ENCODE assay signal across 9 mouse cellular contexts in genomic region chr13:45030830-45031229, GRCm38 (mm10). TPM values are rescaled to one million over a fixed set of nuclear protein-coding genes. Genes with fewer than 3 reads are reported as not detected.
DNase-seq lines count a peak whose midpoint lies in the region; ATAC-seq and TF ChIP-seq lines count a peak whose summit lies in the region.
"Had no signal": no experiment of that assay in that cellular context is flagged by ENCODE, and none has a peak within 500 bp of the region (broad histone marks: within the 10 kb centered on the region; RNA-seq: fewer than 3 reads in every experiment).

No protein-coding gene starts in this region.

- no peak for TF ChIP-seq POLR2A in bone marrow macrophage, adult 2 months (IDR thresholded peaks at IDR 0.05; ENCODE audit: borderline replicate concordance, low read depth, low read length)
- TF ChIP-seq POLR2A in liver, adult 2 months (IDR thresholded peaks at IDR 0.05; ENCODE audit: extremely low read depth, insufficient read depth, low read length): no peak

- no peaks in the 10 kb centered on the region for H3K79me2 ChIP-seq in liver, adult 2 months (ENCODE audit: control insufficient read depth, insufficient read depth, low read length)

- H3K36me3 ChIP-seq in heart, embryonic 13.5 days: no peaks in the 10 kb centered on the region
- no peaks in the 10 kb centered on the region for H3K36me3 ChIP-seq in kidney, embryonic 16.5 days (ENCODE audit: insufficient read depth, low read length)
- no peaks in the 10 kb centered on the region for H3K36me3 ChIP-seq in liver, adult 2 months (ENCODE audit: control insufficient read depth, insufficient read depth, low read length)
- no peaks in the 10 kb centered on the region for H3K36me3 ChIP-seq in stomach, embryonic 14.5 days (ENCODE audit: control insufficient read depth, insufficient read depth, low read length)

- H3K9ac ChIP-seq in heart, embryonic 13.5 days: peak overlapping the region; percentile 61; the same call in 1 of the 2 replicates
- no peak overlapping the region for H3K9ac ChIP-seq in kidney, embryonic 16.5 days (replicated peaks; ENCODE audit: low read length)
- H3K9ac ChIP-seq in liver, adult 2 months (ENCODE audit: low read depth, low read length): no peak overlapping the region
- no peak overlapping the region for H3K9ac ChIP-seq in stomach, embryonic 14.5 days (replicated peaks; ENCODE audit: low read depth, low read length)

- 6% methylated on average over 12 of the region's 12 CpGs for WGBS in heart, embryonic 13.5 days
- 6% methylated on average over 12 of the region's 12 CpGs for WGBS in kidney, embryonic 16.5 days
- 11% methylated on average over 12 of the region's 12 CpGs for WGBS in liver, adult 2 months
- WGBS in stomach, embryonic 14.5 days: 10% methylated on average over 12 of the region's 12 CpGs

- DNase-seq in CD4-positive, CD25-positive, alpha-beta regulatory T cell, adult 2 months (ENCODE audit: low read depth, low spot score): peak; percentile 96
- peak; percentile 56 for DNase-seq in liver, adult 2 months (ENCODE audit: extremely low read depth, low read depth, low spot score)
- DNase-seq in naive thymus-derived CD4-positive, alpha-beta T cell, adult 2 months (ENCODE audit: low read depth): peak; percentile 95

- peaks cover 8% of the 10 kb centered on the region for H3K4me1 ChIP-seq in bone marrow macrophage, adult 2 months (ENCODE audit: control insufficient read depth, insufficient read depth, low read length)
- peaks cover 14% of the 10 kb centered on the region for H3K4me1 ChIP-seq in heart, embryonic 13.5 days
- H3K4me1 ChIP-seq in kidney, embryonic 16.5 days (ENCODE audit: insufficient read depth, low read length): peaks cover 6% of the 10 kb centered on the region; the same call in 1 of the 2 replicates
- no peaks in the 10 kb centered on the region for H3K4me1 ChIP-seq in liver, adult 2 months (ENCODE audit: control insufficient read depth, insufficient read depth, low read length)
- H3K4me1 ChIP-seq in stomach, embryonic 14.5 days (ENCODE audit: control insufficient read depth, insufficient read depth, low read length): no peaks in the 10 kb centered on the region

- no peaks in the 10 kb centered on the region for H3K9me3 ChIP-seq in heart, embryonic 13.5 days
- no peaks in the 10 kb centered on the region for H3K9me3 ChIP-seq in kidney, embryonic 16.5 days (ENCODE audit: low read length)
- H3K9me3 ChIP-seq in stomach, embryonic 14.5 days (ENCODE audit: control insufficient read depth, low read depth, low read length): no peaks in the 10 kb centered on the region

- peak overlapping the region; percentile 57 for H3K4me2 ChIP-seq in heart, embryonic 13.5 days
- H3K4me2 ChIP-seq in kidney, embryonic 16.5 days (replicated peaks; ENCODE audit: low read depth, low read length): peak overlapping the region; percentile 19
- H3K4me2 ChIP-seq in stomach, embryonic 14.5 days (replicated peaks; ENCODE audit: low read depth, low read length): no peak overlapping the region

- H3K27ac ChIP-seq in bone marrow macrophage, adult 2 months (ENCODE audit: insufficient read depth, low read depth, low read length): no peak overlapping the region
- H3K27ac ChIP-seq in heart, embryonic 13.5 days (replicated peaks): 0 out of 2 replicates have a peak overlapping the region, but pooled peaks have one; percentile 25
- no peak overlapping the region for H3K27ac ChIP-seq in kidney, embryonic 16.5 days (ENCODE audit: low read length)
- H3K27ac ChIP-seq in liver, adult 2 months (replicated peaks; ENCODE audit: insufficient read depth, low read depth, low read length): no peak overlapping the region
- no peak overlapping the region for H3K27ac ChIP-seq in stomach, embryonic 14.5 days (ENCODE audit: low read length)

- no peak overlapping the region for H3K4me3 ChIP-seq in bone marrow macrophage, adult 2 months (ENCODE audit: insufficient read depth, low read length)
- peak overlapping the region; percentile 19 for H3K4me3 ChIP-seq in heart, embryonic 13.5 days
- H3K4me3 ChIP-seq in kidney, embryonic 16.5 days (ENCODE audit: low read length): no peak overlapping the region
- no peak overlapping the region for H3K4me3 ChIP-seq in liver, adult 2 months (ENCODE audit: insufficient read depth, low read depth, low read length)
- H3K4me3 ChIP-seq in stomach, embryonic 14.5 days (ENCODE audit: low read depth, low read length): no peak overlapping the region
- H3K4me3 ChIP-seq: erythroblast, embryonic 14.5 days had no signal

- H3K27me3 ChIP-seq in heart, embryonic 13.5 days (replicated peaks): no peaks in the 10 kb centered on the region
- H3K27me3 ChIP-seq in kidney, embryonic 16.5 days (ENCODE audit: insufficient read depth, low read length): no peaks in the 10 kb centered on the region
- H3K27me3 ChIP-seq in liver, adult 2 months (ENCODE audit: control insufficient read depth, insufficient read depth, low read length): no peaks in the 10 kb centered on the region
- no peaks in the 10 kb centered on the region for H3K27me3 ChIP-seq in stomach, embryonic 14.5 days (ENCODE audit: control insufficient read depth, insufficient read depth, low read length)

- peak; percentile 99 for TF ChIP-seq CTCF in bone marrow macrophage, adult 2 months (IDR thresholded peaks at IDR 0.05; ENCODE audit: low read depth, low read length)
- peak; percentile 100 for TF ChIP-seq CTCF in liver, adult 2 months (IDR thresholded peaks at IDR 0.05; ENCODE audit: low read depth, low read length)

- ATAC-seq in erythroblast, adult 5-6 weeks (replicated peaks; ENCODE audit: low FRiP score, poor library complexity, severe bottlenecking): peak; percentile 90
- ATAC-seq in heart, embryonic 13.5 days (ENCODE audit: extremely low read depth, insufficient number of reproducible peaks, low FRiP score, low TSS enrichment): no peak
- ATAC-seq in kidney, embryonic 16.5 days (ENCODE audit: low FRiP score, low TSS enrichment): peak; percentile 84
- 0 out of 2 replicates have a peak, but pooled peaks have one; percentile 53 for ATAC-seq in stomach, embryonic 14.5 days (ENCODE audit: insufficient number of reproducible peaks, insufficient read depth, low FRiP score, low read depth)

RNA-seq across cellular contexts. Expression of gene Dtnbp1, which starts 28.9 kb away (rescaled TPM):
- polyA plus RNA-seq in bone marrow macrophage, adult 2 months (2012; ENCODE audit: insufficient read depth, insufficient read length, missing spikeins): 107 and 127 TPM in 2 replicates
- 11.9 and 25.9 TPM in 2 replicates for total RNA-seq in erythroblast, adult 5-6 weeks (2015; ENCODE audit: low replicate concordance)
- 13.5 and 25.1 TPM in 2 replicates for total RNA-seq in erythroblast, adult 5-6 weeks (2017; ENCODE audit: low replicate concordance)
- polyA plus RNA-seq in heart, embryonic 13.5 days (2015; fragmentation: Nextera tagmentation; extraction: Ambion mirVana): 78.2 and 88.4 TPM in 2 replicates
- 75.4 and 81.8 TPM in 2 replicates for polyA plus RNA-seq in kidney, embryonic 16.5 days (2015; fragmentation: Nextera tagmentation; extraction: Ambion mirVana)
- 32.5 and 47.9 TPM in 2 replicates for total RNA-seq in liver, adult 2 months (2014; rRNA removed)
- polyA plus RNA-seq in liver, adult 2 months (2012; rRNA removed): 53.0 and 57.4 TPM in 2 replicates
- polyA plus RNA-seq in stomach, embryonic 14.5 days (2014; fragmentation: Nextera tagmentation; extraction: Ambion mirVana): 60.0 and 61.0 TPM in 2 replicates

RNA-seq across cellular contexts. Expression of gene Gm9817, which starts 47.7 kb away (rescaled TPM):
- polyA plus RNA-seq in bone marrow macrophage, adult 2 months (2012; ENCODE audit: insufficient read depth, insufficient read length, missing spikeins): 0.52 TPM in 1 of 2 replicates, not detected in the other
- total RNA-seq in erythroblast, adult 5-6 weeks (2015; ENCODE audit: low replicate concordance): not detected in 2 replicates
- not detected in 2 replicates for total RNA-seq in erythroblast, adult 5-6 weeks (2017; ENCODE audit: low replicate concordance)
- 0.12 and 0.15 TPM in 2 replicates for polyA plus RNA-seq in heart, embryonic 13.5 days (2015; fragmentation: Nextera tagmentation; extraction: Ambion mirVana)
- polyA plus RNA-seq in kidney, embryonic 16.5 days (2015; fragmentation: Nextera tagmentation; extraction: Ambion mirVana): not detected in 2 replicates
- not detected in 2 replicates for total RNA-seq in liver, adult 2 months (2014; rRNA removed)
- polyA plus RNA-seq in liver, adult 2 months (2012; rRNA removed): not detected in 2 replicates
- 0.10 and 0.15 TPM in 2 replicates for polyA plus RNA-seq in stomach, embryonic 14.5 days (2014; fragmentation: Nextera tagmentation; extraction: Ambion mirVana)
- polyA plus RNA-seq: erythroblast, embryonic 14.5 days had no signal
